Mouse (Mus musculus) limb, embryonic 14.5 days (tissue): ENCODE results near the gene Lcn12. TPM values are rescaled to one million over a fixed set of nuclear protein-coding genes. Genes with fewer than 3 reads are reported as not detected.

Experiments used
- ATAC-seq: fragments of 200-750 bp; cut with Nextera tagmentation; 2 replicates; pipeline ENCODE4 v1.8.0; 2017; ENCODE audit warnings: low read depth, moderate number of reproducible peaks, moderate TSS enrichment; ENCODE audit not compliant: low FRiP score
- DNase-seq: peaks from one replicate; pipeline ENCODE4 v3.0.0-alpha.2; 2015; ENCODE audit warnings: low spot score
- H3K27ac ChIP-seq: fragments of 300-500 bp; sonication (generic); replicated peaks from 2 replicates; pipeline ENCODE4 v1.5.1; 2014; ENCODE audit warnings: low read depth, mild to moderate bottlenecking, low read length, moderate library complexity, mixed read lengths
- H3K27me3 ChIP-seq: fragments of 300-500 bp; sonication (generic); 2 replicates; pipeline ENCODE4 v1.6.1; 2014; ENCODE audit warnings: low read length, mixed read lengths; ENCODE audit not compliant: control insufficient read depth, insufficient read depth
- H3K36me3 ChIP-seq: fragments of 300-500 bp; sonication (generic); 2 replicates; pipeline ENCODE4 v1.6.1; 2014; ENCODE audit warnings: mild to moderate bottlenecking, low read length, moderate library complexity, mixed read lengths; ENCODE audit not compliant: control insufficient read depth, insufficient read depth
- H3K4me1 ChIP-seq: fragments of 300-500 bp; sonication (generic); 2 replicates; pipeline ENCODE4 v1.6.1; 2014; ENCODE audit warnings: antibody characterized with exemption, low read length, mixed read lengths; ENCODE audit not compliant: control insufficient read depth, insufficient read depth
- H3K4me2 ChIP-seq: fragments of 300-500 bp; sonication (generic); replicated peaks from 2 replicates; pipeline ENCODE4 v1.6.1; 2014; ENCODE audit warnings: low read depth, mild to moderate bottlenecking, low read length, moderate library complexity; ENCODE audit not compliant: severe bottlenecking
- H3K4me3 ChIP-seq: fragments of 300-500 bp; sonication (generic); replicated peaks from 2 replicates; pipeline ENCODE4 v1.5.1; 2014; ENCODE audit warnings: low read length
- H3K9ac ChIP-seq: fragments of 300-500 bp; sonication (generic); 2 replicates; pipeline ENCODE4 v1.6.1; 2014; ENCODE audit warnings: mild to moderate bottlenecking, low read depth, low read length, moderate library complexity; ENCODE audit not compliant: severe bottlenecking
- H3K9me3 ChIP-seq: fragments of 300-500 bp; sonication (generic); 2 replicates; pipeline ENCODE4 v1.6.1; 2016; ENCODE audit warnings: low read length; ENCODE audit not compliant: control insufficient read depth
- POLR2A ChIP-seq: fragments of 200-500 bp; IDR thresholded peaks from 2 replicates; pipeline ENCODE4 v1.8.0; 2012; ENCODE audit warnings: inconsistent platforms, mild to moderate bottlenecking, moderate library complexity, borderline replicate concordance; ENCODE audit not compliant: insufficient read depth, insufficient read length; ENCODE audit errors: extremely low read depth
- WGBS: fragments of 180-500 bp; shearing (Covaris S2); extraction: QIAGEN DNeasy Blood & Tissue Kit; methylation state at CpG from one replicate; pipeline ENCODE4 v1.1.7; 2014; 5-methylcytosine and 5-hydroxymethylcytosine counted together
- polyA plus RNA-seq, 2 experiments: library from polyadenylated mRNA; depleted of rRNA in 1 of 2; stranded (reverse) in 1 of 2; unstranded in 1 of 2; fragments of >200 nt; fragmentation: Nextera tagmentation in 1 of 2; extraction: Ambion mirVana in 1 of 2; gene quantifications; 2 replicates each; pipeline versions ENCODE4 v1.2.1 to v1.2.3; 2012 to 2014

Lcn12 gene
- polyA plus RNA-seq (2012; rRNA removed) (not detected in 2 replicates), polyA plus RNA-seq (2014; fragmentation: Nextera tagmentation; extraction: Ambion mirVana) (not detected in 2 replicates)

- no peak for TF ChIP-seq POLR2A
- Histone ChIP-seq H3K27me3 (no peaks in the 10 kb centered on the region), H3K9ac (no peak within 1 kb of the TSS), H3K27ac (no peak within 1 kb of the TSS), H3K4me2 (no peak within 1 kb of the TSS), H3K9me3 (no peaks in the 10 kb centered on the region), H3K36me3 (no peaks in the 10 kb centered on the region), H3K4me3 (no peak within 1 kb of the TSS), H3K4me1 (no peaks in the 10 kb centered on the region)
- ATAC-seq (no peak), DNase-seq (no peak)
- 86% methylated on average over 5 of the region's 5 CpGs for WGBS
Observed at GRCm38 (mm10) chr2:25493476-25493961, at the start of gene Lcn12. Gene Lcn12, minus strand, starts transcription at chr2:25493911.

- peaks cover 2% of the 10 kb centered on the region; the same call in 1 of the 2 replicates for H3K4me1 ChIP-seq
- H3K4me2 ChIP-seq, result no peak overlapping the region
- H3K27ac ChIP-seq, result no peak overlapping the region
- no peaks in the 10 kb centered on the region for H3K9me3 ChIP-seq
- H3K36me3 ChIP-seq, result peaks cover 21% of the 10 kb centered on the region
- no peak overlapping the region for H3K4me3 ChIP-seq
- no peak for TF ChIP-seq POLR2A
- no peak for ATAC-seq
- WGBS, result 72% methylated on average over 10 of the region's 10 CpGs
- no peak overlapping the region for H3K9ac ChIP-seq
- no peaks in the 10 kb centered on the region for H3K27me3 ChIP-seq
- DNase-seq, result no peak
Observed at GRCm38 (mm10) chr2:25541644-25542367, 48.1 kb upstream of the Lcn12 start.

- no peak overlapping the region for H3K9ac ChIP-seq
- H3K27me3 ChIP-seq, result no peaks in the 10 kb centered on the region
- WGBS, result 90% methylated on average over 4 of the region's 4 CpGs
- ATAC-seq (no peak), DNase-seq (no peak)
- TF ChIP-seq POLR2A, result no peak
- no peak overlapping the region for H3K4me2 ChIP-seq
- H3K9me3 ChIP-seq, result no peaks in the 10 kb centered on the region
- H3K4me3 ChIP-seq, result no peak overlapping the region
- H3K36me3 ChIP-seq, result peaks cover 34% of the 10 kb centered on the region
- H3K27ac ChIP-seq, result no peak overlapping the region
- H3K4me1 ChIP-seq, result peaks cover 2% of the 10 kb centered on the region; the same call in 1 of the 2 replicates
Observed at GRCm38 (mm10) chr2:25540541-25540948, 46.8 kb upstream of the Lcn12 start.

- Histone ChIP-seq H3K4me3 (no peak overlapping the region), H3K27me3 (no peaks in the 10 kb centered on the region), H3K27ac (no peak overlapping the region), H3K4me1 (no peaks in the 10 kb centered on the region), H3K9ac (no peak overlapping the region), H3K4me2 (no peak overlapping the region), H3K36me3 (peaks cover 60% of the 10 kb centered on the region), H3K9me3 (no peaks in the 10 kb centered on the region)
- no peak for TF ChIP-seq POLR2A
- ATAC-seq (no peak), DNase-seq (no peak)
- 95% methylated on average over 8 of the region's 8 CpGs for WGBS
Observed at GRCm38 (mm10) chr2:25536531-25536930, 42.8 kb upstream of the Lcn12 start.

GRCm38 (mm10) chr2:25534866-25535182, 41.1 kb upstream of the Lcn12 start:
- 93% methylated on average over 2 of the region's 2 CpGs for WGBS
- H3K36me3 ChIP-seq, result peaks cover 76% of the 10 kb centered on the region

More at GRCm38 (mm10) chr2:25534866-25535182, 41.1 kb upstream of the Lcn12 start:
- Histone ChIP-seq H3K9ac (no peak overlapping the region), H3K4me2 (no peak overlapping the region), H3K4me3 (no peak overlapping the region), H3K27ac (no peak overlapping the region), H3K4me1 (no peaks in the 10 kb centered on the region), H3K27me3 (no peaks in the 10 kb centered on the region), H3K9me3 (no peaks in the 10 kb centered on the region)
- ATAC-seq (no peak), DNase-seq (no peak)
- no peak for TF ChIP-seq POLR2A
